Mouse (Mus musculus): ENCODE measurements around the gene Vax1. TPM values are rescaled to one million over a fixed set of nuclear protein-coding genes. Genes with fewer than 3 reads are reported as not detected.

The Vax1 gene
- polyA plus RNA-seq, 1 experiment from 2014 or later = not detected

DNA sequence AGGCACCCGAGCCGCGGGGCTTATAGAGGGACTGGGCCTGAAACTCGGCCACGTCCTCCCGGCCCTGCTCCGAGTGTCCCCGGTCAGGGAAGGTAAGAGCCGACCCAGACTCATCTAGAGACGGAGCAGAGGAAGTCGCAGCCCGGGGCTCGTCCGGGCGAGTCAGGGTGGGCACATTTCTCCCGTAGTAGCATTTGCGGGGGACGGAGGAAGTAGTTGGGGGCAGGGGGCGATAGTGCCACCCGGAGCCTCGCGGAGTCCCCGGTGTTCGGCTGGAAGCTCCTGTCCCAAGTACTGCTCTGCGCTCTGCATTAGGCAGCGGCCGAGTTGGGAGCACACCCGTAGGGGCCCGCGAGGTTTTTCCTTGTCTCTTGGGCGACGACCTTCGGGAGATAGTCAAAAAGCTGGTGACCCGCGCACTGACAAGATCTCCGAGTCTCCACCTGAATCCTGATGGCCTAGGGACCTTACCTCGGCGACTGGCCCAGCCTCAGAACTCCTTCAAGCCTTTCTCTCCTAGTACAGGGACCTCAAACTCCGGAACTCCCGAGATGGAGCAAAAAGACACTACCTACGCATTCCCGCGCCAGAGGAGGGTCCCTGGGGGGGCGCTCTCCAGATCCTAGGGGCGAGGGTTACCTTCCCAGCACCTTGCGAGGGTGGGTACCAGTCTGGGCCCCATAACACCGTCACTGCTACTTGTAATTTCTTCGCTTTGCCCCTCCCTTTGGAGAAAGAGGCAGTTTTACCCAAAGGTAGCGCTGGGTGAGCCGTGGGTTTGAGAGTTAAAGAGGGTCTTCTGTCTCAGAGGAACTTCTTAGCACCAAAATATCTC is 24.3 kb upstream of the Vax1 start:
- H3K4me3 ChIP-seq (ENCODE audit: low read length) = peak overlapping the region; percentile 45
- H3K4me1 ChIP-seq (ENCODE audit: control insufficient read depth, insufficient read depth, low read length) = peaks cover 6% of the 10 kb centered on the region
- no peaks in the 10 kb centered on the region for H3K36me3 ChIP-seq (ENCODE audit: control insufficient read depth, insufficient read depth)
- no peak for ATAC-seq (replicated peaks; ENCODE audit: extremely low read depth, insufficient read depth, low FRiP score)
- peak overlapping the region; percentile 52 for H3K4me2 ChIP-seq (ENCODE audit: low read depth, low read length)
- peaks cover 79% of the 10 kb centered on the region for H3K27me3 ChIP-seq (ENCODE audit: control insufficient read depth, insufficient read depth, low read length)
- peak overlapping the region; percentile 21; the same call in 1 of the 2 replicates for H3K9ac ChIP-seq (ENCODE audit: low read length)
- WGBS = 2% methylated on average over 50 of the region's 50 CpGs
- H3K9me3 ChIP-seq (replicated peaks; ENCODE audit: control insufficient read depth, low read length) = peaks cover under 1% of the 10 kb centered on the region; the same call in 1 of the 2 replicates
- no peak overlapping the region for H3K27ac ChIP-seq (ENCODE audit: low read length)

DNA sequence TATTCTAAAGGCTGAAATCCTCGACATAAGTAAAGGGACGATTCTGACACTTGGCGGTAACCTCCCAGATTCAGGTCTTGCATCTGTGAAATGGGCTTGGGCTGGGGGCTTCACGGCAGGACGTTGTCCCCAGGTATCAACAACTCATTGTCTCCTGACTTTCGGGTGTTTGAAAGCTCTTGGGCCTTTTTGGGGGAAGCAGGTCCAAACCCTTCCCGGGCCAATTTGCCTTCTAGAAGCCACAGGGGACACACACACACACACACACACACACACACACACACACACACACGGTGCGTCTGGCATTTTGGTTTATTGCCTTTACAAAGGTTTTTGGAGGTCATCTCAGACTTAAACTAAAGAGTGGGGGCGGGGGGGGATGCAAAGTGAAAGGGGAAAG is 23.6 kb upstream of the Vax1 start:
- Histone ChIP-seq H3K9ac (ENCODE audit: low read length) (no peak overlapping the region), H3K27me3 (ENCODE audit: control insufficient read depth, insufficient read depth, low read length) (peaks cover 83% of the 10 kb centered on the region), H3K4me3 (ENCODE audit: low read length) (peak overlapping the region; percentile 45), H3K27ac (ENCODE audit: low read length) (no peak overlapping the region), H3K4me1 (ENCODE audit: control insufficient read depth, insufficient read depth, low read length) (peaks cover 6% of the 10 kb centered on the region), H3K4me2 (ENCODE audit: low read depth, low read length) (peak overlapping the region; percentile 52), H3K36me3 (ENCODE audit: control insufficient read depth, insufficient read depth) (no peaks in the 10 kb centered on the region), H3K9me3 (replicated peaks; ENCODE audit: control insufficient read depth, low read length) (no peaks in the 10 kb centered on the region)
- no peak for ATAC-seq (replicated peaks; ENCODE audit: extremely low read depth, insufficient read depth, low FRiP score)
- under 1% methylated on average over 10 of the region's 10 CpGs for WGBS

DNA sequence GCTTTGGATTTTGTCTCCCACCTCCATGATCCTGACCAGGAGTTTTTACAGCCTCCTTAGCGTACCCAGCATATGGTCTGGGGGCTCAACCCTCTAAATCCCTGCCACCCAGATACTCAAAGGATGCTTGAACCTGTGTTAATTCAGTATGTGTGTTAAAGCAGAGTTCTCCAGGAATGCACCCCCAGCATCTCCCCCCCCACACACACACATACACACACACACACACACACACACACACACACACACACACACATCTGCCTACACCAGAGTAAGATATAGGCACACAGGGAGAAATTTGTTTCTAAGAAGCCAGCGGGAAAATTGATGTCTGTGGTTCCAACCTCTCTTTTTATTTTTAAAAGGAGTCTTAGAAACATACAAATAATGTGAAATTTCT is 22.6 kb upstream of the Vax1 start:
- H3K4me3 ChIP-seq (ENCODE audit: low read length) = no peak overlapping the region
- no peaks in the 10 kb centered on the region for H3K9me3 ChIP-seq (replicated peaks; ENCODE audit: control insufficient read depth, low read length)
- peaks cover 83% of the 10 kb centered on the region for H3K27me3 ChIP-seq (ENCODE audit: control insufficient read depth, insufficient read depth, low read length)
- peaks cover 6% of the 10 kb centered on the region for H3K4me1 ChIP-seq (ENCODE audit: control insufficient read depth, insufficient read depth, low read length)
- WGBS = 10% methylated on average over 2 of the region's 2 CpGs
- no peak for ATAC-seq (replicated peaks; ENCODE audit: extremely low read depth, insufficient read depth, low FRiP score)
- no peak overlapping the region for H3K9ac ChIP-seq (ENCODE audit: low read length)
- H3K4me2 ChIP-seq (ENCODE audit: low read depth, low read length) = no peak overlapping the region
- no peak overlapping the region for H3K27ac ChIP-seq (ENCODE audit: low read length)
- no peaks in the 10 kb centered on the region for H3K36me3 ChIP-seq (ENCODE audit: control insufficient read depth, insufficient read depth)

DNA sequence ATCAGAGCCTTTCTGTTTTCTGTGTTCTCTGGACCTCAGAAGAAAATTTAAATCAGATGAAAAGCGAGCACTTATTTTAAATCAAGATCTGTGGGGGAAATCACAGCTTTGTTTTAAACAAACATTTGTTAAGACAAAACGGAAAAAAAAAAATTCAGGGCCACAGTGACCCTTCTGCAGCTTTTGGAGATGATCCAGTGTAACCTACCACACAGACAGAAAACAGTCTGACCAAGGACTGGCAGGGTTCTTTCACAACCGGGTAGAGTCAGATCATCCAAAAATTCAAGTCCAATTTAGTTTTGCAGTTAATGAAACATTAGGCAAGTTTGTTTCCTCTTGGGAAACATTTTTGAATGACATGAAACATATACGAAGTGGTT is 21.3 kb upstream of the Vax1 start:
- Histone ChIP-seq H3K4me2 (ENCODE audit: low read depth, low read length) (no peak overlapping the region), H3K4me1 (ENCODE audit: control insufficient read depth, insufficient read depth, low read length) (peaks cover 6% of the 10 kb centered on the region), H3K27me3 (ENCODE audit: control insufficient read depth, insufficient read depth, low read length) (peaks cover 78% of the 10 kb centered on the region), H3K9ac (ENCODE audit: low read length) (no peak overlapping the region), H3K27ac (ENCODE audit: low read length) (no peak overlapping the region), H3K36me3 (ENCODE audit: control insufficient read depth, insufficient read depth) (no peaks in the 10 kb centered on the region), H3K4me3 (ENCODE audit: low read length) (no peak overlapping the region), H3K9me3 (replicated peaks; ENCODE audit: control insufficient read depth, low read length) (no peaks in the 10 kb centered on the region)
- 13% methylated on average over 4 of the region's 4 CpGs for WGBS
- no peak for ATAC-seq (replicated peaks; ENCODE audit: extremely low read depth, insufficient read depth, low FRiP score)

DNA sequence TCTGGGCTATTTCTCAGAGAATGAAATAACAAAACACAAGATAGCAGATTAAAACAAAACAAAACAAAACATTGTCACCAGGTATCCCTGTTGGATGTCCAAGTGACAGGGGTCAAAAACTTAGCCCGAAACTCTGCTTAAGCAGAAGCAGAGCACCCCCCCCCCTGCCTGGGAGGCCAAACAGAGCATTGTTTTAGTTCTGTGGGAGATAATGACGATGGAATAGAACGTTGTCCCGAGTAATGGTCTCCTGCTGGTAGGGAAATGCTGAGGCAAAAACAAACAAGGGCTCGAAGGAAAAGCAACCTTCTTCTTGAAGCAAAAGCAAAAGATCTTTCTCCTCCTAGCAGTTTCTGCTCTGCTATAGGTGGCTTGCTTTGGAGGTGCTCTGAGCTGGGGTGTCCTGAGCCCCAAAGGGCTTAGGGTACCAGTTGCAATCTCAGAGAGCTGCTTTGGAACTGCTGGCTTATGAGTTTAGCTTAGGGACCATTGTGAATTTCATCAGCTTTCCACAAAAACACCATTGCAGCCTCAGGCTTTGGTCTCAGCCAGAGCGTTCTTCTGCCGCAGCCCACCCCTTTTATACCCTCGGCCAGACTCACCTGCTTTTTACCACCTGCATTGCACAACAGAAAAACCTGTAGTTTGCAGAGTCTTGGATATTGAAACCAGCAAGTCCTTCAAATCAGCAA is 20.7 kb upstream of the Vax1 start:
- no peak for ATAC-seq (replicated peaks; ENCODE audit: extremely low read depth, insufficient read depth, low FRiP score)
- Histone ChIP-seq H3K27ac (ENCODE audit: low read length) (no peak overlapping the region), H3K36me3 (ENCODE audit: control insufficient read depth, insufficient read depth) (no peaks in the 10 kb centered on the region), H3K4me3 (ENCODE audit: low read length) (no peak overlapping the region), H3K27me3 (ENCODE audit: control insufficient read depth, insufficient read depth, low read length) (peaks cover 73% of the 10 kb centered on the region), H3K4me1 (ENCODE audit: control insufficient read depth, insufficient read depth, low read length) (peaks cover 6% of the 10 kb centered on the region), H3K9me3 (replicated peaks; ENCODE audit: control insufficient read depth, low read length) (no peaks in the 10 kb centered on the region), H3K9ac (ENCODE audit: low read length) (no peak overlapping the region), H3K4me2 (ENCODE audit: low read depth, low read length) (no peak overlapping the region)
- WGBS = under 1% methylated on average over 8 of the region's 8 CpGs

DNA sequence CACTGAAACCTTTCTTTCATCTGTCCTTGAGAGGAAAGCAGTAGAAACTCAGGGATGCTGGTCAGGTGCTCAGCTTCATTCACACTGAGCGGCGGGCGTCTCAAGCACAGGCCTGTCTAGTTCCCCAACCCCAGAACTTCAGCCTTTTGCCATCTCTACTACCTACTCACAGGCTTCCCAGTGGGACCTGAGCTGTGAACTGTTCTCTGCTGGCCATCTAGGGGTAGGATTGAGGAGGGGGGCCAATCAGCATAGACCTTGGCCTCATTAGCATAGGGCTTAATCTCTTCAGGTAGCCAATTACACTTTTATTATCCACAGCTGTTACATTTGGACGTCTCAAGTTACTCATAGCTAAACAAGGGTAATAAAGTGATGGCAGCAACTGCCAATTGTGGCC is 19.1 kb upstream of the Vax1 start:
- no peak overlapping the region for H3K4me2 ChIP-seq (ENCODE audit: low read depth, low read length)
- WGBS = 17% methylated on average over 4 of the region's 4 CpGs
- no peak for ATAC-seq (replicated peaks; ENCODE audit: extremely low read depth, insufficient read depth, low FRiP score)
- H3K36me3 ChIP-seq (ENCODE audit: control insufficient read depth, insufficient read depth) = no peaks in the 10 kb centered on the region
- H3K9ac ChIP-seq (ENCODE audit: low read length) = no peak overlapping the region
- H3K4me3 ChIP-seq (ENCODE audit: low read length) = no peak overlapping the region
- no peaks in the 10 kb centered on the region for H3K9me3 ChIP-seq (replicated peaks; ENCODE audit: control insufficient read depth, low read length)
- peaks cover 63% of the 10 kb centered on the region for H3K27me3 ChIP-seq (ENCODE audit: control insufficient read depth, insufficient read depth, low read length)
- peaks cover 5% of the 10 kb centered on the region for H3K4me1 ChIP-seq (ENCODE audit: control insufficient read depth, insufficient read depth, low read length)
- H3K27ac ChIP-seq (ENCODE audit: low read length) = no peak overlapping the region

DNA sequence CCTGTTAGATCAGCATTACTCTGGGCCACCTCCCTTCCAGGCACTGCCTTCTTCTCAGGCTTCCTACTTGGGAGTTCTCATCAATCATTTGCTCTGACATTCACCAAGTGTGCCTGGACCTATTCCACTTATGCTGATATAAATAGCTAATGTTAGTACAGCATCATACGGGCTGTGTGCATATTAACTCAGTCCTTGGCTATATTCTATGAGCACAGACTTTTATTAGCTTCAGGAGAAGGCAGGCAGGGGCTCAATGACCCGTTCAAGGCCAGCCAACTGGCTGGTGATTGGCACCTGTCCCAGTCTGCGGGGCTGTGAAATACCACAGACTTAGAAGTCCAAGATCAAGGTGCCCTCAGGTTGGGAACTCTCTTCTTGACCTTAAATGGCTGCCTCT is 14.1 kb upstream of the Vax1 start:
- no peaks in the 10 kb centered on the region for H3K36me3 ChIP-seq (ENCODE audit: control insufficient read depth, insufficient read depth)
- H3K4me3 ChIP-seq (ENCODE audit: low read length) = no peak overlapping the region
- peaks cover 33% of the 10 kb centered on the region for H3K27me3 ChIP-seq (ENCODE audit: control insufficient read depth, insufficient read depth, low read length)
- H3K4me1 ChIP-seq (ENCODE audit: control insufficient read depth, insufficient read depth, low read length) = peaks cover 3% of the 10 kb centered on the region; the same call in 1 of the 2 replicates
- no peaks in the 10 kb centered on the region for H3K9me3 ChIP-seq (replicated peaks; ENCODE audit: control insufficient read depth, low read length)
- no peak overlapping the region for H3K27ac ChIP-seq (ENCODE audit: low read length)
- 27% methylated on average over 3 of the region's 3 CpGs for WGBS
- 0 out of 2 replicates have a peak, but pooled peaks have one; percentile 23 for ATAC-seq (replicated peaks; ENCODE audit: extremely low read depth, insufficient read depth, low FRiP score)
- H3K4me2 ChIP-seq (ENCODE audit: low read depth, low read length) = no peak overlapping the region
- H3K9ac ChIP-seq (ENCODE audit: low read length) = no peak overlapping the region

DNA sequence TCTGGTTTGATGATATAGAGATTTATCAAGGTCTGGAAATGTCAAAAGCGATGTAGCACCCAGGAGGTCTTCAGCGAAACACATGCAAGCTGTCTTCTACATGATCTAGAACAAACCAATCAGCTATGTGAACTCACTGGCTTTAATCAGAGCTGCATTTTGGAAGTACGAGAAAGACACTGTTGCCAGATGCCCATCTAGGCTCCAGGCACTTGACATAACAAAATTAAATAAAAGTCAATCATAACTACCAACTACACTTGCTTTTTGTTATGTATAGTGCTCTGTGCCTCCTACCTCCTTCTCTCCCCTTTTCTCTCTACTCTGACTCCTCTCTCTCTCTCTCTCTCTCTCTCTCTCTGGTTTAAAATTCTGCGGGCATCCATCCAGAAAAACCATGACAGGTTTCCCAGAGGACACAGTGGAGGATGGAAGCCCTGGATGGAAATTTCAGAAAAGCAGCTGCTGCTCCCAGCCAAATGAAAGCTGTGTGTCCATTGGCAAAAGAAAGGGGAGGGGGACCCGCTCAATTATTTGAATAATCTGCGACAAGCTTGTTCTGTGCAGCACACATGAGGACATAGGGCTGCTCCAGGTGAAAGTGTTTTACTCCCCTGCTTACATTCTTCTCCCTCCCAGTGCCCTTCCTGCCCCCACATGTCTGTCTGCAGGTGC is 3.6 kb upstream of the Vax1 start:
- Histone ChIP-seq H3K27ac (ENCODE audit: low read length) (no peak overlapping the region), H3K4me1 (ENCODE audit: control insufficient read depth, insufficient read depth, low read length) (peaks cover 7% of the 10 kb centered on the region), H3K9ac (ENCODE audit: low read length) (no peak overlapping the region), H3K4me2 (ENCODE audit: low read depth, low read length) (no peak overlapping the region), H3K36me3 (ENCODE audit: control insufficient read depth, insufficient read depth) (no peaks in the 10 kb centered on the region), H3K27me3 (ENCODE audit: control insufficient read depth, insufficient read depth, low read length) (peaks cover 82% of the 10 kb centered on the region), H3K9me3 (replicated peaks; ENCODE audit: control insufficient read depth, low read length) (no peaks in the 10 kb centered on the region), H3K4me3 (ENCODE audit: low read length) (no peak overlapping the region)
- no peak for ATAC-seq (replicated peaks; ENCODE audit: extremely low read depth, insufficient read depth, low FRiP score)
- 19% methylated on average over 6 of the region's 6 CpGs for WGBS

DNA sequence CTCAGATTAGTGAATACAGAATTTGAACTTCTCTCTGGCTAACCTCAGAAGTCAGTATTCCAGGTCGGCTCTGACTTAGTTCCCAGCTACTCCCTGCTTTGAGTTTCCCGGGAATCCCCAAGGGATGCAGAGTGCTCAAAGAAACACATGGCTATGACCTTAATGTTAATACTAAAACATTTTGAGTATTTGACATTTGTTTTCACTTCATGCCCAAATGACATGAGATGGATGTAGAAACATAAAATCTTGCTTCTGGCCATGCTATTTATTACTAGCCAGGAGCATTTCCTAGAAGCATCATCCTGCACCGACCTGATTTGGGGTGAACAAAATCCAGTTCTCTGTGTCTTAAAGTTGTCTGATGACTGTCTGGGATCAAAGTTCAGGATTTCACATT is 2.9 kb upstream of the Vax1 start:
- ATAC-seq (replicated peaks; ENCODE audit: extremely low read depth, insufficient read depth, low FRiP score) = no peak
- Histone ChIP-seq H3K9me3 (replicated peaks; ENCODE audit: control insufficient read depth, low read length) (no peaks in the 10 kb centered on the region), H3K36me3 (ENCODE audit: control insufficient read depth, insufficient read depth) (no peaks in the 10 kb centered on the region), H3K27ac (ENCODE audit: low read length) (no peak overlapping the region), H3K4me2 (ENCODE audit: low read depth, low read length) (no peak overlapping the region), H3K9ac (ENCODE audit: low read length) (no peak overlapping the region), H3K4me1 (ENCODE audit: control insufficient read depth, insufficient read depth, low read length) (peaks cover 7% of the 10 kb centered on the region), H3K4me3 (ENCODE audit: low read length) (no peak overlapping the region), H3K27me3 (ENCODE audit: control insufficient read depth, insufficient read depth, low read length) (peaks cover 89% of the 10 kb centered on the region)
- 6% methylated on average over 3 of the region's 3 CpGs for WGBS
